Comparison of ENCODE assay signal across 12 mouse cellular contexts in genomic region chr11:51942602-51943499, GRCm38 (mm10). TPM values are rescaled to one million over a fixed set of nuclear protein-coding genes. Genes with fewer than 3 reads are reported as not detected.
DNase-seq lines count a peak whose midpoint lies in the region; ATAC-seq lines count a peak whose summit lies in the region.
"Had no signal": no experiment of that assay in that cellular context is flagged by ENCODE, and none has a peak within 500 bp of the region (broad histone marks: within the 10 kb centered on the region; RNA-seq: fewer than 3 reads in every experiment).

No protein-coding gene starts in this region.

- no peak overlapping the region for H3K4me3 ChIP-seq in heart, embryonic 10.5 days
- no peak overlapping the region for H3K4me3 ChIP-seq in heart, embryonic 11.5 days (ENCODE audit: low read depth, low read length)
- H3K4me3 ChIP-seq in embryonic facial prominence, embryonic 10.5 days = peak overlapping the region; percentile 3; the same call in 1 of the 2 replicates
- H3K4me3 ChIP-seq in hindbrain, embryonic 11.5 days (ENCODE audit: low read depth, low read length) = no peak overlapping the region
- no peak overlapping the region for H3K4me3 ChIP-seq in heart, embryonic 12.5 days
- H3K4me3 ChIP-seq: limb, embryonic 12.5 days; myocyte had no signal

- H3K4me1 ChIP-seq in heart, embryonic 10.5 days = peaks cover 47% of the 10 kb centered on the region
- peaks cover 14% of the 10 kb centered on the region for H3K4me1 ChIP-seq in heart, embryonic 11.5 days (ENCODE audit: control insufficient read depth, insufficient read depth, low read length)
- peaks cover 37% of the 10 kb centered on the region for H3K4me1 ChIP-seq in embryonic facial prominence, embryonic 10.5 days
- H3K4me1 ChIP-seq in hindbrain, embryonic 11.5 days (replicated peaks; ENCODE audit: control insufficient read depth, insufficient read depth, low read length) = peaks cover 3% of the 10 kb centered on the region; the same call in 1 of the 2 replicates
- peaks cover 27% of the 10 kb centered on the region for H3K4me1 ChIP-seq in heart, embryonic 12.5 days (replicated peaks)

- H3K27ac ChIP-seq in heart, embryonic 10.5 days = peak overlapping the region; percentile 0; the same call in 1 of the 2 replicates
- no peak overlapping the region for H3K27ac ChIP-seq in heart, embryonic 11.5 days (ENCODE audit: low read depth, low read length)
- no peak overlapping the region for H3K27ac ChIP-seq in embryonic facial prominence, embryonic 10.5 days (replicated peaks)
- H3K27ac ChIP-seq in hindbrain, embryonic 11.5 days (ENCODE audit: low read depth, low read length) = no peak overlapping the region; the same call in 1 of the 2 replicates
- H3K27ac ChIP-seq in heart, embryonic 12.5 days (ENCODE audit: poor library complexity, severe bottlenecking) = no peak overlapping the region
- H3K27ac ChIP-seq: limb, embryonic 12.5 days had no signal

- H3K36me3 ChIP-seq in heart, embryonic 10.5 days = no peaks in the 10 kb centered on the region
- H3K36me3 ChIP-seq in heart, embryonic 11.5 days (ENCODE audit: control insufficient read depth, insufficient read depth, low read length) = no peaks in the 10 kb centered on the region
- no peaks in the 10 kb centered on the region for H3K36me3 ChIP-seq in embryonic facial prominence, embryonic 10.5 days (replicated peaks)
- H3K36me3 ChIP-seq in hindbrain, embryonic 11.5 days (ENCODE audit: control insufficient read depth, insufficient read depth, low read length) = no peaks in the 10 kb centered on the region
- no peaks in the 10 kb centered on the region for H3K36me3 ChIP-seq in heart, embryonic 12.5 days
- H3K36me3 ChIP-seq: limb, embryonic 12.5 days had no signal

- no peak overlapping the region; the same call in 1 of the 2 replicates for H3K9ac ChIP-seq in heart, embryonic 11.5 days (ENCODE audit: low read depth, low read length)
- H3K9ac ChIP-seq in hindbrain, embryonic 11.5 days (ENCODE audit: low read depth, low read length) = no peak overlapping the region
- H3K9ac ChIP-seq in heart, embryonic 12.5 days = no peak overlapping the region
- H3K9ac ChIP-seq: limb, embryonic 12.5 days had no signal

- H3K4me2 ChIP-seq in heart, embryonic 11.5 days = no peak overlapping the region
- H3K4me2 ChIP-seq in hindbrain, embryonic 11.5 days (replicated peaks; ENCODE audit: low read depth, low read length) = no peak overlapping the region
- H3K4me2 ChIP-seq in heart, embryonic 12.5 days = no peak overlapping the region
- H3K4me2 ChIP-seq: limb, embryonic 12.5 days had no signal

- no peaks in the 10 kb centered on the region for H3K27me3 ChIP-seq in heart, embryonic 10.5 days (ENCODE audit: insufficient read depth, poor library complexity, severe bottlenecking)
- 0 out of 2 replicates have a peak, but pooled peaks cover 3% of the 10 kb centered on the region for H3K27me3 ChIP-seq in heart, embryonic 11.5 days (ENCODE audit: control insufficient read depth, insufficient read depth, low read length)
- 0 out of 2 replicates have a peak, but pooled peaks cover 14% of the 10 kb centered on the region for H3K27me3 ChIP-seq in embryonic facial prominence, embryonic 10.5 days (replicated peaks; ENCODE audit: low read depth, poor library complexity, severe bottlenecking)
- H3K27me3 ChIP-seq in hindbrain, embryonic 11.5 days (ENCODE audit: control insufficient read depth, insufficient read depth, low read length) = no peaks in the 10 kb centered on the region
- peaks cover 26% of the 10 kb centered on the region for H3K27me3 ChIP-seq in heart, embryonic 12.5 days (replicated peaks)

- H3K9me3 ChIP-seq in heart, embryonic 10.5 days = no peaks in the 10 kb centered on the region
- no peaks in the 10 kb centered on the region for H3K9me3 ChIP-seq in heart, embryonic 11.5 days (replicated peaks; ENCODE audit: control insufficient read depth, low read length)
- no peaks in the 10 kb centered on the region for H3K9me3 ChIP-seq in embryonic facial prominence, embryonic 10.5 days
- H3K9me3 ChIP-seq in hindbrain, embryonic 11.5 days (ENCODE audit: control insufficient read depth, low read length) = no peaks in the 10 kb centered on the region
- no peaks in the 10 kb centered on the region for H3K9me3 ChIP-seq in heart, embryonic 12.5 days (replicated peaks)
- H3K9me3 ChIP-seq: limb, embryonic 12.5 days had no signal

- no peak for ATAC-seq in heart, embryonic 11.5 days (replicated peaks; ENCODE audit: insufficient number of reproducible peaks, low FRiP score, low TSS enrichment)
- ATAC-seq in hindbrain, embryonic 11.5 days (ENCODE audit: low FRiP score) = no peak; the same call in 1 of the 2 replicates
- no peak for ATAC-seq in heart, embryonic 12.5 days (ENCODE audit: insufficient number of reproducible peaks, low FRiP score)
- ATAC-seq: CD4-positive, CD25-positive, alpha-beta regulatory T cell, adult 4 months had no signal

- 68% methylated on average over 15 of the region's 15 CpGs for WGBS in heart, embryonic 10.5 days
- WGBS in heart, embryonic 11.5 days (ENCODE audit: insufficient replicate concordance) = 70% methylated on average over 15 of the region's 15 CpGs
- 62% methylated on average over 15 of the region's 15 CpGs for WGBS in embryonic facial prominence, embryonic 10.5 days
- WGBS in hindbrain, embryonic 11.5 days = 63% methylated on average over 15 of the region's 15 CpGs
- WGBS in heart, embryonic 12.5 days = 65% methylated on average over 15 of the region's 15 CpGs

- DNase-seq in heart, embryonic 10.5 days (ENCODE audit: low spot score) = no peak
- peak; percentile 56 for DNase-seq in embryonic facial prominence, embryonic 10.5 days (ENCODE audit: low spot score)
- peak; percentile 27 for DNase-seq in hindbrain, embryonic 11.5 days (ENCODE audit: low spot score)
- DNase-seq in retina, postnatal 1 day = peak; percentile 68
- DNase-seq in adrenal gland, postnatal 25 days = no peak
- no peak for DNase-seq in ovary, postnatal 10 days (ENCODE audit: low spot score)
- DNase-seq: thymus, adult 18-20 months had no signal

RNA-seq across cellular contexts. Expression of gene Cdkn2aipnl, which starts 24.6 kb away (rescaled TPM):
- 89.1 and 105 TPM in 2 replicates for polyA plus RNA-seq in heart, embryonic 10.5 days (2016; fragmentation: Nextera tagmentation; extraction: Ambion mirVana)
- polyA plus RNA-seq in heart, embryonic 11.5 days (2014; fragmentation: Nextera tagmentation; extraction: Ambion mirVana) = 78.3 and 82.1 TPM in 2 replicates
- polyA plus RNA-seq in embryonic facial prominence, embryonic 10.5 days (2016; fragmentation: Nextera tagmentation; extraction: Ambion mirVana) = 128 and 133 TPM in 2 replicates
- polyA plus RNA-seq in hindbrain, embryonic 11.5 days (2014; fragmentation: Nextera tagmentation; extraction: Ambion mirVana) = 111 and 134 TPM in 2 replicates
- 20.1 and 20.5 TPM in 2 replicates for total RNA-seq in adrenal gland, postnatal 25 days (2021)
- 70.8 and 73.4 TPM in 2 replicates for polyA plus RNA-seq in heart, embryonic 12.5 days (2016; fragmentation: Nextera tagmentation; extraction: Ambion mirVana)

RNA-seq across cellular contexts. Expression of gene Ube2b, which starts 57.7 kb away (rescaled TPM):
- 224 and 227 TPM in 2 replicates for polyA plus RNA-seq in heart, embryonic 10.5 days (2016; fragmentation: Nextera tagmentation; extraction: Ambion mirVana)
- 163 and 172 TPM in 2 replicates for polyA plus RNA-seq in heart, embryonic 11.5 days (2014; fragmentation: Nextera tagmentation; extraction: Ambion mirVana)
- 220 and 223 TPM in 2 replicates for polyA plus RNA-seq in embryonic facial prominence, embryonic 10.5 days (2016; fragmentation: Nextera tagmentation; extraction: Ambion mirVana)
- 193 and 205 TPM in 2 replicates for polyA plus RNA-seq in hindbrain, embryonic 11.5 days (2014; fragmentation: Nextera tagmentation; extraction: Ambion mirVana)
- total RNA-seq in adrenal gland, postnatal 25 days (2021) = 140 and 160 TPM in 2 replicates
- 263 and 265 TPM in 2 replicates for polyA plus RNA-seq in heart, embryonic 12.5 days (2016; fragmentation: Nextera tagmentation; extraction: Ambion mirVana)

Comparison
In these comparisons a context has a peak if more than half of its experiments do, and no peak if none do; other contexts are left out.
1. DNase-seq: peak in embryonic facial prominence, embryonic 10.5 days (single experiment), hindbrain, embryonic 11.5 days (single experiment) and retina, postnatal 1 day (single experiment); none in heart, embryonic 10.5 days (single experiment), adrenal gland, postnatal 25 days (single experiment) and ovary, postnatal 10 days (single experiment).